Mouse (Mus musculus): ENCODE measurements around the gene Rnd1. TPM values are rescaled to one million over a fixed set of nuclear protein-coding genes. Genes with fewer than 3 reads are reported as not detected.

Gene Rnd1
- 0.88 and 1.3 TPM in 2 replicates for polyA plus RNA-seq (2012; rRNA removed; ENCODE audit: low replicate concordance)

DNA sequence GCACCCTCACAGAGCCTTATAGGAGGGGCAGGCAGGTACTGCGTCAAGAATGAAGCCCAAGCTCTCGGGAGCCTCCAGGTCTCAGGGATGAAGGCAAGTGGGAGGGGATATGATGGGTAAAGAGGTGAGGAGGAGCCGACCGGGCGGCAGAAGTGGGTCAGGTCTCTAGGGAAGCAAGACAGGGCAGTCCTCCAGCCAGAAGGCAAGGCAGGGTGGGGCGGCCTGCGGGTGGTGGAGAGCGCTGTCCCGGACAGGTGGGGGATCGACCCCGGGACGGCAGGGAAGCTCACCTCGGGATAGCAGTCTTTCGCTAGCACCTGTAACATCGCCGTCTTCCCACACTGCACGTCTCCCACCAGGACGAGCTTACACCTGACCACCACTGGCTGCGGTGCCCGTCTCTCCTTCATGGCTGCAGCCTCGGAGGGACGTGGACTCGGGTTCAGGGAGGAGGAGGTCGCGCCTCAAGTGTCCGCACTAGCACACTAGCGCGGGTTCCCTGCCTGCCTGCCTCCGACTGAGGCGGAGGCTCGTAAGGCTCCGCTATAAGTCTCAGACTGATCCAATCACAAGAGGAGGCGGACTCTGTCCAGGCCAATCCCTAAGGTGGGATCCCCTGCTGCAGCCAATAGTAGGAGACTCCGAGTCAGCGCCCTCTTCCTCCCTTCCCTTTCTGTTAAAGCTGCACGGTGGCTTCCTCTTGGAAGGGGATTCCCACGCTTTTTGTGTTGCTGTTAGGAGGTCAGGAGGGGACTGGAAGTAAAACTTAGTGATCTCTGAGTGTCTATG, at the start of gene Rnd1:
Gene Rnd1, minus strand, starts transcription at position 522 of the 789 bp plus-strand sequence.

GRCm38 (mm10) chr15:98707766-98708372, 30.6 kb upstream of the Rnd1 start, which contains the start of gene Ccdc65:
Gene Ccdc65 (plus strand): TSS chr15:98708207.

DNA sequence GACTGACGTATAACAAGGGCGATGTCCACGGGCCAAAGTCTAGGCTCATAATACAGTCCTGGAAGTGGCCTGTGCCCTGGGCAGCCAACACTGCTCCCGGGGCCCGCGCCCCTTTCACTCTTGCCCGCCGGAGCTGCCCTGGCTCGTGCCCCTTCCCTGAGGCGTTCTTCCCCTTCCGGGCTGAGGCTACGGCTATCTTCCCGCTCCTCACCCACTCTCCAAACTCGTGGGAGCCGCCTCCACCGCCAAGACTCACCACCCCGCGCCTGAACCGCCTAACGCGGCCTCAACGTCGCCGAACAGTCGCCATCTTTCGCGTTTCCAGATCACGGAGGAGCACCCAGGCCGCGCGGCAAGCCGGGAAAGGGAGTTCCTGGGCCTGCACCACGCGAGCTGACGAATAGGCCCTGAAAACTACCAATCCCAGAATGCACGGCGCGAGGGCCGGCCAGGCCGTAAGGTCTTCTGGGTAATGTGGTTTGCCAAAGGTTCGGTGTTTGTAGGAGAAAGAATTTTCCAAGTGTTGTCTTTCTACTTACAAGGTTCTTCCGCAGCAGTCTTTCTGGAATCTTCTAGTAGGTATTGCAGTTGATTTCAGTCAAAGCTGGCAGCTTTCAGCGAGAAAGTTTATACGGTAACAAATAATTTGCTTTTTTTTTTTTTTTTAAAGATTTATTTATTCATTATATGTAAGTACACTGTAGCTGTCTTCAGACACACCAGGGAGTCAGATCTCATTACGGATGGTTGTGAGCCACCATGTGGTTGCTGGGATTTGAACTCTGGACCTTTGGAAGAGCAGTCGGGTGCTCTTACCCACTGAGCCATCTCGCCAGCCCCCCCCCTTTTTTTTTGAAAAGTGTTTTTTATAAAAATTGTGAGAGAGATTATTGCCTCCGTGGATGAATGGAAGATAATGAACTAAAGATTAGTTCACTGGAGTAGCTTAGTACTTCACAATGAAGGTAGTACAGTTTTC, 14.4 kb downstream of the Rnd1 start, which contains the start of gene Ddx23:
Gene Ddx23, minus strand, starts transcription at position 328 of the 979 bp plus-strand sequence.

DNA sequence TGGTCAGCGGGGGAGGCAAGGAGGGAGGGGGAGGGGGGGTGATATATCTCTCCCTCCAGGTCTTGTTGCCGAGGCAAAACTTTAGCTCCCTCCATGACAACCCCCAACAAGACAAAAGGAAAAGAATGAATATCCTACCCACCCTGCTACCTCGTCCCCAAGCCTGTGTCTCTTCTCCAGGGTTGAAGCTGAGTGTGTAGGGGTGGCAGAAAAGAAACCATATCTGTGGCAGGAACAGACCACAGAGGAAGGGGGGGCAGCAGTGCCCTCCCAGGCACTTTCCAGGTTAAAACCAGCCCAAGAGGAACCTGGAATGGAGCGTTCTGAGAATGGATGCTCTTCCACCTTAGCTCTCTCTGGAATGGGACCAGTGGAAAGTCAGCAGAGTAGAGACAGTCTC, 46.7 kb downstream of the Rnd1 start, which contains the start of gene Cacnb3:
Gene Cacnb3, plus strand, starts transcription at position 301 of the 400 bp plus-strand sequence.

Other genes with a start within 250 kb of the Rnd1 start
- not detected in 2 replicates for gene Olfr282, start 246.2 kb downstream of the Rnd1 start, polyA plus RNA-seq (2012; rRNA removed; ENCODE audit: low replicate concordance)
- gene Olfr281, start 224.9 kb downstream of the Rnd1 start, polyA plus RNA-seq (2012; rRNA removed; ENCODE audit: low replicate concordance), result not detected in 2 replicates
- not detected in 2 replicates for gene OR5BS1P, start 207.6 kb downstream of the Rnd1 start, polyA plus RNA-seq (2012; rRNA removed; ENCODE audit: low replicate concordance)
- not detected in 2 replicates for gene Lalba, start 194.7 kb downstream of the Rnd1 start, polyA plus RNA-seq (2012; rRNA removed; ENCODE audit: low replicate concordance)
- not detected in 2 replicates for gene Olfr279, start 185.1 kb downstream of the Rnd1 start, polyA plus RNA-seq (2012; rRNA removed; ENCODE audit: low replicate concordance)
- 14.6 and 20.2 TPM in 2 replicates for gene Kansl2, start 143.2 kb downstream of the Rnd1 start, polyA plus RNA-seq (2012; rRNA removed; ENCODE audit: low replicate concordance)
- 1.7 and 2.3 TPM in 2 replicates for gene Ccnt1, start 106.5 kb downstream of the Rnd1 start, polyA plus RNA-seq (2012; rRNA removed; ENCODE audit: low replicate concordance)
- gene 4930415O20Rik, start 106.5 kb downstream of the Rnd1 start, polyA plus RNA-seq (2012; rRNA removed; ENCODE audit: low replicate concordance), result 0.96 TPM in 1 of 2 replicates, not detected in the other
- gene Adcy6, start 67.4 kb downstream of the Rnd1 start, polyA plus RNA-seq (2012; rRNA removed; ENCODE audit: low replicate concordance), result 46.5 and 77.2 TPM in 2 replicates
- 22.9 and 29.1 TPM in 2 replicates for gene Cacnb3, start 46.6 kb downstream of the Rnd1 start, polyA plus RNA-seq (2012; rRNA removed; ENCODE audit: low replicate concordance)
- 18.0 and 23.8 TPM in 2 replicates for gene Ddx23, start 14.6 kb downstream of the Rnd1 start, polyA plus RNA-seq (2012; rRNA removed; ENCODE audit: low replicate concordance)
- gene Ccdc65, start 30.7 kb upstream of the Rnd1 start, polyA plus RNA-seq (2012; rRNA removed; ENCODE audit: low replicate concordance), result 0.07 and 0.12 TPM in 2 replicates
- 18.0 and 30.8 TPM in 2 replicates for gene Fkbp11, start 50.7 kb upstream of the Rnd1 start, polyA plus RNA-seq (2012; rRNA removed; ENCODE audit: low replicate concordance)
- 38.7 and 67.0 TPM in 2 replicates for gene Arf3, start 85.8 kb upstream of the Rnd1 start, polyA plus RNA-seq (2012; rRNA removed; ENCODE audit: low replicate concordance)
- gene Wnt10b, start 100.7 kb upstream of the Rnd1 start, polyA plus RNA-seq (2012; rRNA removed; ENCODE audit: low replicate concordance), result 0.17 and 0.19 TPM in 2 replicates
- gene Wnt1, start 112.4 kb upstream of the Rnd1 start, polyA plus RNA-seq (2012; rRNA removed; ENCODE audit: low replicate concordance), result not detected in 2 replicates
- 0.09 TPM in 1 of 2 replicates, not detected in the other for gene Ddn, start 132.0 kb upstream of the Rnd1 start, polyA plus RNA-seq (2012; rRNA removed; ENCODE audit: low replicate concordance)
- 41.8 and 47.9 TPM in 2 replicates for gene Prkag1, start 154.1 kb upstream of the Rnd1 start, polyA plus RNA-seq (2012; rRNA removed; ENCODE audit: low replicate concordance)
- gene Kmt2d, start 193.7 kb upstream of the Rnd1 start, polyA plus RNA-seq (2012; rRNA removed; ENCODE audit: low replicate concordance), result 18.7 and 19.0 TPM in 2 replicates
- gene Rhebl1, start 217.1 kb upstream of the Rnd1 start, polyA plus RNA-seq (2012; rRNA removed; ENCODE audit: low replicate concordance), result 8.3 and 16.5 TPM in 2 replicates
- gene Dhh, start 221.1 kb upstream of the Rnd1 start, polyA plus RNA-seq (2012; rRNA removed; ENCODE audit: low replicate concordance), result 0.38 and 0.48 TPM in 2 replicates
- gene Lmbr1l, start 240.8 kb upstream of the Rnd1 start, polyA plus RNA-seq (2012; rRNA removed; ENCODE audit: low replicate concordance), result 90.8 and 281 TPM in 2 replicates

Measured in duodenum, adult 2 months (tissue).